Mouse (Mus musculus): ENCODE measurements around the gene Hnrnpab.

DNA sequence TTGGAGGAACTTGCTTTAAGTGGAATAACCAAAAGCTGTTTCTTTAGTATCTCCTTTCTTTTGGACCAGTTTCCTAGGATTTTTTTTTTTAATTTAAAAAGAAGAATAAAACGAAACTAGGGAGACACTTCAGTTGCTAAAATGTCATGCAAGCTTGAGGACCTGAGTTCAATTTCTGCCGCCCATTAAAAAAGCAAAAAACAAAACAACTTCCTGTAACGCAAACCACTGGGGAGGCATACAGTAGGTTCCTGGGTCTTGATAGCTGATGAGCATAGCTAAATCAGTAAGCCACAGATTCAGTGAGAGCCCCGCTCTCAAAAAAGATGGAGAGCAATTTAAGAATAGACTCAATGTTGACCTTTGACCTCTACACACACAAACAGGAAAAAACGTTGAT, 31.9 kb upstream of the Hnrnpab start:
- TF ChIP-seq CTCF (IDR thresholded peaks at IDR 0.05; ENCODE audit: low read depth, low read length) = no peak
- TF ChIP-seq GATA1 (IDR thresholded peaks at IDR 0.05; ENCODE audit: borderline replicate concordance, low read length) = no peak
- no peak for TF ChIP-seq POLR2AphosphoS5 (IDR thresholded peaks at IDR 0.05; ENCODE audit: insufficient replicate concordance, low read depth, low read length)
- TF ChIP-seq TAL1 (conservative IDR thresholded peaks at IDR 0.05; ENCODE audit: low read depth, low read length) = no peak
- no peak for TF ChIP-seq GATA2 (IDR thresholded peaks at IDR 0.05; ENCODE audit: borderline replicate concordance, low read depth, low read length)

Data from G1E (cell line).